Mouse (Mus musculus) kidney, embryonic 16.5 days (tissue): ENCODE measurements around the gene Irf2. TPM values are rescaled to one million over a fixed set of nuclear protein-coding genes. Genes with fewer than 3 reads are reported as not detected.

Experiments used
- ATAC-seq: fragments of 200-750 bp; cut with Nextera tagmentation; 2 replicates; pipeline ENCODE4 v1.8.0; 2017; ENCODE audit warnings: moderate TSS enrichment; ENCODE audit not compliant: low FRiP score, low TSS enrichment
- H3K27ac ChIP-seq: fragments of 300-500 bp; sonication (generic); 2 replicates; pipeline ENCODE4 v1.5.1; 2014; ENCODE audit warnings: low read length
- H3K27me3 ChIP-seq: fragments of 300-500 bp; sonication (generic); 2 replicates; pipeline ENCODE4 v1.6.1; 2014; ENCODE audit warnings: low read length, control low read depth, mixed read lengths; ENCODE audit not compliant: insufficient read depth
- H3K36me3 ChIP-seq: fragments of 300-500 bp; sonication (generic); 2 replicates; pipeline ENCODE4 v1.6.1; 2014; ENCODE audit warnings: low read length, control low read depth, mixed read lengths; ENCODE audit not compliant: insufficient read depth
- H3K4me1 ChIP-seq: fragments of 300-500 bp; sonication (generic); 2 replicates; pipeline ENCODE4 v1.6.1; 2014; ENCODE audit warnings: low read length, control low read depth, mixed read lengths; ENCODE audit not compliant: insufficient read depth
- H3K4me2 ChIP-seq: fragments of 300-500 bp; sonication (generic); replicated peaks from 2 replicates; pipeline ENCODE4 v1.6.1; 2014; ENCODE audit warnings: low read depth, low read length
- H3K4me3 ChIP-seq: fragments of 300-500 bp; sonication (generic); 2 replicates; pipeline ENCODE4 v1.5.1; 2014; ENCODE audit warnings: mild to moderate bottlenecking, low read length
- H3K9ac ChIP-seq: fragments of 300-500 bp; sonication (generic); replicated peaks from 2 replicates; pipeline ENCODE4 v1.6.1; 2014; ENCODE audit warnings: low read length
- H3K9me3 ChIP-seq: fragments of 300-500 bp; sonication (generic); 2 replicates; pipeline ENCODE4 v1.6.1; 2016; ENCODE audit warnings: low read length, control low read depth
- WGBS: fragments of 180-500 bp; shearing (Covaris S2); extraction: QIAGEN DNeasy Blood & Tissue Kit; methylation state at CpG from one replicate; pipeline ENCODE4 v1.1.7; 2014; 5-methylcytosine and 5-hydroxymethylcytosine counted together
- polyA plus RNA-seq: library from polyadenylated mRNA; unstranded; fragments of >200 nt; fragmentation: Nextera tagmentation; extraction: Ambion mirVana; gene quantifications from 2 replicates; pipeline ENCODE4 v1.2.1, GENCODE M21; 2015

The Irf2 gene
- 19.2 and 21.5 TPM in 2 replicates for polyA plus RNA-seq

GRCm38 (mm10) chr8:46739003-46739949 is at the start of gene Irf2:
TSS of gene Irf2 (plus strand) at chr8:46739732.
- Histone ChIP-seq H3K9me3 (peaks cover 7% of the 10 kb centered on the region; the same call in 1 of the 2 replicates), H3K4me3 (peak within 1 kb of the TSS; percentile 93), H3K27me3 (no peaks in the 10 kb centered on the region), H3K9ac (peak within 1 kb of the TSS; percentile 98), H3K4me1 (peaks cover 30% of the 10 kb centered on the region), H3K27ac (peak within 1 kb of the TSS; percentile 96), H3K36me3 (no peaks in the 10 kb centered on the region), H3K4me2 (peak within 1 kb of the TSS; percentile 87)
- ATAC-seq: peak; percentile 84
- WGBS: 1% methylated on average over 49 of the region's 51 CpGs

DNA sequence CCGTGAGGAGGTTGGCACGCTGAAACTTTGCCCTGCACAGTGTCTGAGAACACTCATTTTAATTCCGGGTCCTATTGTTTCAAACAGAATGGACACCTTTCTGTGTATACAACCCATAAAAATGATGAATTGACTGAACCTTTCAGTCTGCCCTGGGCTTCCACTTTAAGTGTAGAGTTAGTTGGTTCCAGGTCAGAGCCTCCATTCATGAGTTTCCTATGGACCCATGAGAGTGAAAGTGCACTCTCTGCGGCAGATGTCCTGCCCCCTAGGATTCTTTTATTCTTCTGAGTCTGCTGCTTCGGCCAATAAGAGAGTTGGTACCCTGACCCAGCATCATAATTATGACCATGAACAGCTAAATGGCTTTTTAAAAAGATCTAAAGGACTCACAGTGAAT is 49.4 kb upstream of the Irf2 start:
- H3K27ac ChIP-seq: no peak overlapping the region
- no peaks in the 10 kb centered on the region for H3K4me1 ChIP-seq
- no peaks in the 10 kb centered on the region for H3K9me3 ChIP-seq
- 36% methylated on average over 5 of the region's 5 CpGs for WGBS
- no peak overlapping the region for H3K4me2 ChIP-seq
- H3K36me3 ChIP-seq: no peaks in the 10 kb centered on the region
- H3K4me3 ChIP-seq: no peak overlapping the region
- no peak for ATAC-seq
- no peak overlapping the region for H3K9ac ChIP-seq
- H3K27me3 ChIP-seq: no peaks in the 10 kb centered on the region

- WGBS: 80% methylated on average over 5 of the region's 5 CpGs
- Histone ChIP-seq H3K27ac (no peak overlapping the region), H3K4me3 (no peak overlapping the region)
Observed at GRCm38 (mm10) chr8:46690581-46690980, 49.0 kb upstream of the Irf2 start.

DNA sequence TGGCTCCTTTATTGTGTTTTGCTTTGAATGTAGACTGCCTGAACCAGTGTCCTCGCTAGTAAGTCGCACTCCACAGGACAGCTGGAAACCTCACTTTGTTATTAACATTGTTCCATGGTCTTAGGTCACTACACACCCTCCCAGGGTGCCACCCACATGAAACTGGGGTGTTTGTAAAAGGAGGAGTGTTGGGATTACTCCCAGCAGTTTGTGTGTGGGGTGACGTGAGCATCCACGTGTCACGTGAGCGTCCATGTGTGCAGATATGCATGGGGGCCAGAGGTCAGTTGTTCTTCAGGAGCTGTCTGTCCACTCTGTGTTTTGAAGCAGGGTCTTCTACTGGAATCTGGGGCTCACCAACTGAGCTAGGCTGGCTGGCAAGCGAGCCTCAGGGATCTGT is 48.2 kb upstream of the Irf2 start:
- no peaks in the 10 kb centered on the region for H3K9me3 ChIP-seq
- H3K9ac ChIP-seq: no peak overlapping the region
- H3K4me1 ChIP-seq: no peaks in the 10 kb centered on the region
- WGBS: 57% methylated on average over 7 of the region's 7 CpGs
- no peak overlapping the region for H3K27ac ChIP-seq
- no peaks in the 10 kb centered on the region for H3K36me3 ChIP-seq
- H3K4me3 ChIP-seq: no peak overlapping the region
- no peak overlapping the region for H3K4me2 ChIP-seq
- ATAC-seq: no peak
- no peaks in the 10 kb centered on the region for H3K27me3 ChIP-seq

More at GRCm38 (mm10) chr8:46690581-46690980, 49.0 kb upstream of the Irf2 start:
- Histone ChIP-seq H3K4me1 (no peaks in the 10 kb centered on the region), H3K36me3 (no peaks in the 10 kb centered on the region), H3K9ac (no peak overlapping the region), H3K27me3 (no peaks in the 10 kb centered on the region), H3K4me2 (no peak overlapping the region), H3K9me3 (no peaks in the 10 kb centered on the region)
- ATAC-seq: no peak

DNA sequence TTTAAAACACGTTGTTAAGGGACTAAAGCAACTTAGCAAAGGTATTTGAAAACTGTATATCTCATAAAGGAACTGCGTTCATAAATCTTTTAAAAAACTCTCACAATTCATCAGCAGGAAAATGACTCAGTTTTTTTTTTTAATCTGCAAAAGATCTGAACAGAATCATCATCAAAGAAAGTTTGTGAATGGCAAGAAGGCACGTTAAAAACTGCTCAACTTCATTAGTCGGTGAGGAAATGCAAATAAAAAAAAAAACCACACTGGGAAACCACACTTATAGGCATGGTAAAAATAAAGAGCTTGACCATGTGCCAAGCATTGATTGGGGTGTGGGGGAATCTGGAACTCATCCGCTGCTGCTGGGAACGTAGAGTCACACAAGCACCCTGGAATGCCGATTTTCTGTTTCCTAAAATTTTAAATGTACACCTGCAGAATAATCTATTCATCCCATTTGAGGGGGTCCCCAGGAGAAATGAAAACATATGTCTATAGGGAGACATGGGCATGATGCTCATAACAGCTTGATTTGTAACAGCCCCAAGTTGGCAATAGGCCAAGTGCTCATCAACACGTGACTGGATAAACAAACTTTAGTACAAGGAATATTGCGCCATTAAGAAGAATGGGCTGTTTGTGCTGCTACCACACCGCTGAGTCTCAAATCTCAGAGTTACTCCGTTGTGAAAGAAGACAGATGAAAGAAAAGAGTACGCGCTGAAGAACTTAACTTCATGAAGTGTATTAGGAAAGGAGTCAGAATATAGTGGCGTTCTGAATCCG is 43.1 kb upstream of the Irf2 start:
- no peak for ATAC-seq
- H3K4me1 ChIP-seq: no peaks in the 10 kb centered on the region
- 65% methylated on average over 15 of the region's 15 CpGs for WGBS
- no peak overlapping the region for H3K4me3 ChIP-seq
- H3K27ac ChIP-seq: no peak overlapping the region
- H3K9ac ChIP-seq: no peak overlapping the region
- no peaks in the 10 kb centered on the region for H3K27me3 ChIP-seq
- no peak overlapping the region for H3K4me2 ChIP-seq
- no peaks in the 10 kb centered on the region for H3K36me3 ChIP-seq
- H3K9me3 ChIP-seq: no peaks in the 10 kb centered on the region

DNA sequence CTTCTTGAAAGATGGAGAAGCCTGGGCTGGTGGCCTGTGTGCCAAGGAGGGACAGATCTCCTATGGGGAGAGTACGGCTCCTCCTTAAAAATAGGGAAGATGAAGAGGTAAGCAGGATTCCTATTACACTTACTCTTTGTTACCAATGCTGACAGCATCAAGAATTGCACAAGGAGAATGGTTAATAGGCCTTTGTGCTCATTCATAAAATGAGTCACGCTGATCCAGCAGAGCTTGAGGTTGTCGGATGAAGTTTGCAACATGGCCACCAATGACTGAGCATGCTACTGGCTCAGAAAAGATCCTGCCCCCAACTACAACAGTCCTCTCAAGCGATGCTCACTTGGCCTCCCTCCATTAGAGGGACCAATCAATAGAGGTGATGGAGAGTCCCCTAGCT is 42.0 kb upstream of the Irf2 start:
- H3K27ac ChIP-seq: no peak overlapping the region
- no peak for ATAC-seq
- no peaks in the 10 kb centered on the region for H3K36me3 ChIP-seq
- WGBS: 90% methylated on average over 4 of the region's 4 CpGs
- H3K4me1 ChIP-seq: no peaks in the 10 kb centered on the region
- H3K4me2 ChIP-seq: no peak overlapping the region
- H3K9ac ChIP-seq: no peak overlapping the region
- H3K4me3 ChIP-seq: no peak overlapping the region
- no peaks in the 10 kb centered on the region for H3K27me3 ChIP-seq
- H3K9me3 ChIP-seq: no peaks in the 10 kb centered on the region

GRCm38 (mm10) chr8:46698162-46698561 is 41.4 kb upstream of the Irf2 start:
- H3K4me2 ChIP-seq: no peak overlapping the region
- no peak for ATAC-seq
- H3K9me3 ChIP-seq: no peaks in the 10 kb centered on the region
- H3K27me3 ChIP-seq: no peaks in the 10 kb centered on the region
- no peak overlapping the region for H3K27ac ChIP-seq
- H3K4me1 ChIP-seq: no peaks in the 10 kb centered on the region
- no peak overlapping the region for H3K4me3 ChIP-seq
- WGBS: 91% methylated on average over 5 of the region's 5 CpGs
- no peak overlapping the region for H3K9ac ChIP-seq
- no peaks in the 10 kb centered on the region for H3K36me3 ChIP-seq

DNA sequence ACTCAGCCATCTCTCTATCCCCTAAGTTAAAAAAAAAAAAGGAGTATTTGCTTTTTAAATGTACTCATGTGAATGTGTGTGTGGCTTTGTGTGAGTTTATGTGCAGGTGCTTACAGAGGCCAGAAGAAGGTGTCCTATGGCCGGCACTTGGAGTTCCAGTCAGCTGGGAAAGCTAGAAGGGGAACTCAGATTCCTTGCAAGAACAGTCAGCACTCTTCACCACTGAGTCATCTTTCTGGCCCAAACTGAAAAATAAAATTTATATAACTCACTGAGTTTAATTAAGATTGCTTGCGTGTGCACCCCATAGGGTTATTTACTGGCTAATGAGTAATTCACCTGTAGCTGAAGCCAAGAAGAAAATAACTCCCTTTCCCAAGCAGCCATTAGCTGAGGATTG is 34.4 kb upstream of the Irf2 start:
- 87% methylated on average over 2 of the region's 2 CpGs for WGBS
- no peaks in the 10 kb centered on the region for H3K36me3 ChIP-seq
- H3K27me3 ChIP-seq: no peaks in the 10 kb centered on the region
- H3K9ac ChIP-seq: no peak overlapping the region
- no peak overlapping the region for H3K4me2 ChIP-seq
- H3K4me1 ChIP-seq: no peaks in the 10 kb centered on the region
- ATAC-seq: no peak
- no peak overlapping the region for H3K4me3 ChIP-seq
- no peaks in the 10 kb centered on the region for H3K9me3 ChIP-seq
- no peak overlapping the region for H3K27ac ChIP-seq

GRCm38 (mm10) chr8:46706730-46707129 is 32.8 kb upstream of the Irf2 start:
- WGBS: 67% methylated on average over 5 of the region's 5 CpGs
- Histone ChIP-seq H3K4me1 (no peaks in the 10 kb centered on the region), H3K4me3 (no peak overlapping the region), H3K9me3 (no peaks in the 10 kb centered on the region), H3K27ac (no peak overlapping the region), H3K4me2 (no peak overlapping the region), H3K27me3 (no peaks in the 10 kb centered on the region), H3K9ac (no peak overlapping the region), H3K36me3 (no peaks in the 10 kb centered on the region)
- no peak for ATAC-seq

GRCm38 (mm10) chr8:46709302-46709701 is 30.2 kb upstream of the Irf2 start:
- Histone ChIP-seq H3K27ac (no peak overlapping the region), H3K9ac (no peak overlapping the region), H3K4me1 (no peaks in the 10 kb centered on the region), H3K4me3 (no peak overlapping the region), H3K36me3 (no peaks in the 10 kb centered on the region), H3K9me3 (no peaks in the 10 kb centered on the region), H3K4me2 (no peak overlapping the region), H3K27me3 (no peaks in the 10 kb centered on the region)
- no peak for ATAC-seq
- WGBS: 91% methylated on average over 4 of the region's 4 CpGs
